Mouse (Mus musculus) embryonic facial prominence, embryonic 12.5 days (tissue): Measurements from ENCODE around the gene BC030867. TPM values are rescaled to one million over a fixed set of nuclear protein-coding genes. Genes with fewer than 3 reads are reported as not detected.

Source experiments
- ATAC-seq: fragments of 200-750 bp; cut with Nextera tagmentation; 2 replicates; pipeline ENCODE4 v1.8.0; 2017; ENCODE audit not compliant: insufficient number of reproducible peaks, insufficient read depth, low FRiP score, low TSS enrichment
- H3K27ac ChIP-seq: fragments of 300-500 bp; sonication (generic); 2 replicates; pipeline ENCODE4 v1.5.1; 2016; ENCODE audit warnings: mild to moderate bottlenecking
- H3K27me3 ChIP-seq: fragments of 300-500 bp; sonication (generic); 2 replicates; pipeline ENCODE4 v1.6.1; 2016; ENCODE audit warnings: mild to moderate bottlenecking, moderate library complexity
- H3K36me3 ChIP-seq: fragments of 300-500 bp; sonication (generic); 2 replicates; pipeline ENCODE4 v1.6.1; 2016; ENCODE audit warnings: mild to moderate bottlenecking
- H3K4me1 ChIP-seq: fragments of 300-500 bp; sonication (generic); 2 replicates; pipeline ENCODE4 v1.6.1; 2016
- H3K4me2 ChIP-seq: fragments of 300-500 bp; sonication (generic); replicated peaks from 2 replicates; pipeline ENCODE4 v1.6.1; 2016; ENCODE audit warnings: mild to moderate bottlenecking, moderate library complexity
- H3K4me3 ChIP-seq: fragments of 300-500 bp; sonication (generic); 2 replicates; pipeline ENCODE4 v1.5.1; 2016; ENCODE audit warnings: mild to moderate bottlenecking
- H3K9ac ChIP-seq: fragments of 300-500 bp; sonication (generic); 2 replicates; pipeline ENCODE4 v1.6.1; 2016; ENCODE audit warnings: mild to moderate bottlenecking, moderate library complexity
- H3K9me3 ChIP-seq: fragments of 300-500 bp; sonication (generic); 2 replicates; pipeline ENCODE4 v1.6.1; 2016; ENCODE audit warnings: mild to moderate bottlenecking, moderate library complexity
- WGBS: fragments of 180-500 bp; shearing (Covaris S2); methylation state at CpG from one replicate; pipeline ENCODE4 v1.1.7; 2016; 5-methylcytosine and 5-hydroxymethylcytosine counted together
- polyA plus RNA-seq: library from polyadenylated mRNA; unstranded; fragments of >200 nt; fragmentation: Nextera tagmentation; extraction: Ambion mirVana; gene quantifications from 2 replicates; pipeline ENCODE4 v1.2.1, GENCODE M21; 2016

BC030867 gene
- polyA plus RNA-seq, 1 experiment from 2014 or later, result 21.7 TPM

- no peak for ATAC-seq
- Histone ChIP-seq H3K4me1 (peaks cover 59% of the 10 kb centered on the region), H3K27ac (no peak overlapping the region)
These were observed 25.5 kb upstream of the BC030867 start for GRCm38 (mm10) chr11:102223166-102223565.

GRCm38 (mm10) chr11:102224686-102225085 is 24.0 kb upstream of the BC030867 start:
- H3K36me3 ChIP-seq, result peaks cover 10% of the 10 kb centered on the region; the same call in 1 of the 2 replicates
- WGBS, result 6% methylated on average over 22 of the region's 22 CpGs
- no peaks in the 10 kb centered on the region for H3K9me3 ChIP-seq
- H3K9ac ChIP-seq, result peak overlapping the region; percentile 33; the same call in 1 of the 2 replicates
- H3K27ac ChIP-seq, result no peak overlapping the region
- H3K4me1 ChIP-seq, result peaks cover 56% of the 10 kb centered on the region
- no peaks in the 10 kb centered on the region for H3K27me3 ChIP-seq
- H3K4me2 ChIP-seq, result peak overlapping the region; percentile 44
- H3K4me3 ChIP-seq, result peak overlapping the region; percentile 18; the same call in 1 of the 2 replicates
- no peak for ATAC-seq

More at GRCm38 (mm10) chr11:102223166-102223565, 25.5 kb upstream of the BC030867 start:
- Histone ChIP-seq H3K9me3 (no peaks in the 10 kb centered on the region), H3K4me3 (no peak overlapping the region), H3K27me3 (no peaks in the 10 kb centered on the region), H3K9ac (no peak overlapping the region), H3K36me3 (peaks cover 10% of the 10 kb centered on the region; the same call in 1 of the 2 replicates), H3K4me2 (no peak overlapping the region)
- WGBS, result 38% methylated on average over 6 of the region's 6 CpGs

- Histone ChIP-seq H3K27me3 (no peaks in the 10 kb centered on the region), H3K9me3 (no peaks in the 10 kb centered on the region), H3K4me2 (peak overlapping the region; percentile 44; the same call in 1 of the 2 replicates), H3K4me3 (no peak overlapping the region), H3K27ac (no peak overlapping the region), H3K9ac (no peak overlapping the region), H3K36me3 (peaks cover 10% of the 10 kb centered on the region; the same call in 1 of the 2 replicates), H3K4me1 (peaks cover 53% of the 10 kb centered on the region)
- 67% methylated on average over 5 of the region's 5 CpGs for WGBS
- no peak for ATAC-seq
These were observed 23.5 kb upstream of the BC030867 start for GRCm38 (mm10) chr11:102225221-102225620.

- Histone ChIP-seq H3K4me2 (peak overlapping the region; percentile 87; the same call in 1 of the 2 replicates), H3K9ac (no peak overlapping the region; the same call in 1 of the 2 replicates), H3K27me3 (no peaks in the 10 kb centered on the region), H3K4me1 (peaks cover 53% of the 10 kb centered on the region), H3K9me3 (no peaks in the 10 kb centered on the region), H3K36me3 (peaks cover 7% of the 10 kb centered on the region; the same call in 1 of the 2 replicates), H3K4me3 (no peak overlapping the region), H3K27ac (no peak overlapping the region)
- WGBS, result 68% methylated on average over 12 of the region's 12 CpGs
- no peak for ATAC-seq
These were observed 22.4 kb upstream of the BC030867 start for GRCm38 (mm10) chr11:102226067-102226978.

GRCm38 (mm10) chr11:102227270-102228190 is 21.2 kb upstream of the BC030867 start:
- 16% methylated on average over 12 of the region's 12 CpGs for WGBS
- peak overlapping the region; percentile 87 for H3K4me2 ChIP-seq
- peak overlapping the region; percentile 15; the same call in 1 of the 2 replicates for H3K9ac ChIP-seq
- ATAC-seq, result no peak
- peak overlapping the region; percentile 30; the same call in 1 of the 2 replicates for H3K27ac ChIP-seq
- peak overlapping the region; percentile 92 for H3K4me3 ChIP-seq
- H3K4me1 ChIP-seq, result peaks cover 53% of the 10 kb centered on the region
- H3K27me3 ChIP-seq, result no peaks in the 10 kb centered on the region
- no peaks in the 10 kb centered on the region for H3K9me3 ChIP-seq
- no peaks in the 10 kb centered on the region for H3K36me3 ChIP-seq

GRCm38 (mm10) chr11:102228191-102228545 is 20.5 kb upstream of the BC030867 start:
- H3K4me3 ChIP-seq, result peak overlapping the region; percentile 92
- 31% methylated on average over 9 of the region's 9 CpGs for WGBS
- H3K9me3 ChIP-seq, result no peaks in the 10 kb centered on the region
- peaks cover 49% of the 10 kb centered on the region for H3K4me1 ChIP-seq
- ATAC-seq, result no peak
- no peaks in the 10 kb centered on the region for H3K36me3 ChIP-seq
- 0 out of 2 replicates have a peak overlapping the region, but pooled peaks have one; percentile 30 for H3K27ac ChIP-seq
- H3K4me2 ChIP-seq, result peak overlapping the region; percentile 87
- 0 out of 2 replicates have a peak overlapping the region, but pooled peaks have one; percentile 15 for H3K9ac ChIP-seq
- no peaks in the 10 kb centered on the region for H3K27me3 ChIP-seq

GRCm38 (mm10) chr11:102228646-102229268 is 19.9 kb upstream of the BC030867 start:
- no peak for ATAC-seq
- no peaks in the 10 kb centered on the region for H3K27me3 ChIP-seq
- peak overlapping the region; percentile 92 for H3K4me3 ChIP-seq
- H3K4me1 ChIP-seq, result peaks cover 46% of the 10 kb centered on the region
- peak overlapping the region; percentile 87 for H3K4me2 ChIP-seq
- no peak overlapping the region for H3K27ac ChIP-seq
- 17% methylated on average over 7 of the region's 7 CpGs for WGBS
- no peaks in the 10 kb centered on the region for H3K36me3 ChIP-seq
- no peaks in the 10 kb centered on the region for H3K9me3 ChIP-seq
- peak overlapping the region; percentile 93 for H3K9ac ChIP-seq

- 1% methylated on average over 46 of the region's 47 CpGs for WGBS
- H3K4me1 ChIP-seq, result peaks cover 43% of the 10 kb centered on the region
- ATAC-seq, result no peak
These were observed 19.2 kb upstream of the BC030867 start for GRCm38 (mm10) chr11:102229331-102229953.

GRCm38 (mm10) chr11:102230006-102230741 is 18.5 kb upstream of the BC030867 start, which contains the start of gene Hdac5:
Hdac5 (minus strand) TSS chr11:102230166.
- H3K4me3 ChIP-seq, result peak within 1 kb of the TSS; percentile 92
- WGBS, result under 1% methylated on average over 49 of the region's 49 CpGs
- H3K9me3 ChIP-seq, result no peaks in the 10 kb centered on the region
- ATAC-seq, result peak; percentile 78
- H3K4me2 ChIP-seq, result peak within 1 kb of the TSS; percentile 87
- H3K36me3 ChIP-seq, result no peaks in the 10 kb centered on the region
- H3K4me1 ChIP-seq, result peaks cover 35% of the 10 kb centered on the region
- H3K27ac ChIP-seq, result peak within 1 kb of the TSS; percentile 83
- H3K9ac ChIP-seq, result peak within 1 kb of the TSS; percentile 93
- H3K27me3 ChIP-seq, result no peaks in the 10 kb centered on the region

More at GRCm38 (mm10) chr11:102229331-102229953, 19.2 kb upstream of the BC030867 start:
- peak overlapping the region; percentile 92 for H3K4me3 ChIP-seq
- H3K9ac ChIP-seq, result peak overlapping the region; percentile 93
- peak overlapping the region; percentile 83 for H3K27ac ChIP-seq
- H3K27me3 ChIP-seq, result no peaks in the 10 kb centered on the region
- H3K9me3 ChIP-seq, result no peaks in the 10 kb centered on the region
- H3K4me2 ChIP-seq, result peak overlapping the region; percentile 87
- H3K36me3 ChIP-seq, result no peaks in the 10 kb centered on the region

GRCm38 (mm10) chr11:102236022-102236421 is 12.7 kb upstream of the BC030867 start:
- H3K36me3 ChIP-seq, result no peaks in the 10 kb centered on the region
- no peaks in the 10 kb centered on the region for H3K9me3 ChIP-seq
- WGBS, result 69% methylated on average over 2 of the region's 2 CpGs
- no peak overlapping the region for H3K4me2 ChIP-seq
- H3K9ac ChIP-seq, result no peak overlapping the region
- no peak overlapping the region for H3K4me3 ChIP-seq
- no peak for ATAC-seq
- no peak overlapping the region for H3K27ac ChIP-seq
- no peaks in the 10 kb centered on the region for H3K27me3 ChIP-seq
- H3K4me1 ChIP-seq, result no peaks in the 10 kb centered on the region
